Mouse (Mus musculus) telencephalon, adult 2 months (tissue): Measurements from ENCODE around the gene Chn2.

Experiments
- DNase-seq: peaks from one replicate; pipeline ENCODE4 v3.0.0-alpha.2; 2011; ENCODE audit warnings: low read depth, low spot score

The Chn2 gene

GRCm38 (mm10) chr6:54042142-54042541 is 2.8 kb downstream of the Chn2 start:
- DNase-seq, result no peak

- DNase-seq, result no peak
Observed at GRCm38 (mm10) chr6:54043536-54043935, 4.2 kb downstream of the Chn2 start.

- no peak for DNase-seq
Observed at GRCm38 (mm10) chr6:54045748-54046721, 6.7 kb downstream of the Chn2 start.

GRCm38 (mm10) chr6:54046884-54047747 is 7.8 kb downstream of the Chn2 start:
- DNase-seq, result no peak

GRCm38 (mm10) chr6:54048768-54049167 is 9.4 kb downstream of the Chn2 start:
- DNase-seq, result no peak

GRCm38 (mm10) chr6:54051173-54051572 is 11.8 kb downstream of the Chn2 start:
- no peak for DNase-seq

- no peak for DNase-seq
Observed at GRCm38 (mm10) chr6:54052124-54052523, 12.8 kb downstream of the Chn2 start.

GRCm38 (mm10) chr6:54052666-54053065 is 13.3 kb downstream of the Chn2 start:
- no peak for DNase-seq

- no peak for DNase-seq
Observed at GRCm38 (mm10) chr6:54053316-54053715, 14.0 kb downstream of the Chn2 start.

GRCm38 (mm10) chr6:54055387-54055786 is 16.0 kb downstream of the Chn2 start:
- DNase-seq, result no peak

- no peak for DNase-seq
Observed at GRCm38 (mm10) chr6:54056548-54057532, 17.5 kb downstream of the Chn2 start.

- no peak for DNase-seq
Observed at GRCm38 (mm10) chr6:54057661-54058060, 18.3 kb downstream of the Chn2 start.

GRCm38 (mm10) chr6:54058837-54059236 is 19.5 kb downstream of the Chn2 start:
- DNase-seq, result no peak

GRCm38 (mm10) chr6:54060258-54060657 is 20.9 kb downstream of the Chn2 start:
- DNase-seq, result no peak

GRCm38 (mm10) chr6:54061375-54061774 is 22.0 kb downstream of the Chn2 start:
- no peak for DNase-seq

- DNase-seq, result no peak
Observed at GRCm38 (mm10) chr6:54063878-54064277, 24.5 kb downstream of the Chn2 start.

GRCm38 (mm10) chr6:54067380-54067779 is 28.0 kb downstream of the Chn2 start:
- no peak for DNase-seq

GRCm38 (mm10) chr6:54068882-54069281 is 29.5 kb downstream of the Chn2 start:
- no peak for DNase-seq

GRCm38 (mm10) chr6:54070736-54071135 is 31.4 kb downstream of the Chn2 start:
- no peak for DNase-seq

- DNase-seq, result no peak
Observed at GRCm38 (mm10) chr6:54071478-54071877, 32.1 kb downstream of the Chn2 start.

- no peak for DNase-seq
Observed at GRCm38 (mm10) chr6:54074454-54074853, 35.1 kb downstream of the Chn2 start.
